Mouse (Mus musculus): ENCODE data around the gene Ermard.

Gene Ermard

GRCm38 (mm10) chr17:15130288-15130656, 89.3 kb downstream of the Ermard start:
- DNase-seq = no peak

- DNase-seq = no peak
These were observed 94.1 kb downstream of the Ermard start for GRCm38 (mm10) chr17:15134905-15135669.

- DNase-seq = no peak
These were observed 96.4 kb downstream of the Ermard start for GRCm38 (mm10) chr17:15137443-15137842.
